Mouse (Mus musculus) midbrain, embryonic 15.5 days (tissue): ENCODE measurements around the gene Zfp992. TPM values are rescaled to one million over a fixed set of nuclear protein-coding genes. Genes with fewer than 3 reads are reported as not detected.
"Not testable (repeated sequence)": the region's sequence is repeated elsewhere in the genome, so short reads cannot be mapped to it uniquely, and the experiment has no call there.

Source experiments
- ATAC-seq: fragments of 200-750 bp; cut with Nextera tagmentation; replicated peaks from 2 replicates; pipeline ENCODE4 v1.8.0; 2017; ENCODE audit warnings: moderate TSS enrichment
- H3K27ac ChIP-seq: fragments of 300-500 bp; sonication (generic); 2 replicates; pipeline ENCODE4 v1.5.1; 2015; ENCODE audit warnings: mild to moderate bottlenecking, inconsistent platforms
- H3K27me3 ChIP-seq: fragments of 300-500 bp; sonication (generic); replicated peaks from 2 replicates; pipeline ENCODE4 v1.6.1; 2015; ENCODE audit warnings: inconsistent platforms
- H3K36me3 ChIP-seq: fragments of 300-500 bp; sonication (generic); replicated peaks from 2 replicates; pipeline ENCODE4 v1.6.1; 2015; ENCODE audit warnings: inconsistent platforms
- H3K4me1 ChIP-seq: fragments of 300-500 bp; sonication (generic); 2 replicates; pipeline ENCODE4 v1.6.1; 2015; ENCODE audit warnings: inconsistent platforms
- H3K4me2 ChIP-seq: fragments of 300-500 bp; sonication (generic); 2 replicates; pipeline ENCODE4 v1.6.1; 2015; ENCODE audit warnings: inconsistent platforms, mild to moderate bottlenecking, moderate library complexity
- H3K4me3 ChIP-seq: fragments of 300-500 bp; sonication (generic); 2 replicates; pipeline ENCODE4 v1.5.1; 2015; ENCODE audit warnings: mild to moderate bottlenecking, inconsistent platforms
- H3K9ac ChIP-seq: fragments of 300-500 bp; sonication (generic); 2 replicates; pipeline ENCODE4 v1.6.1; 2015; ENCODE audit warnings: mild to moderate bottlenecking, inconsistent platforms
- H3K9me3 ChIP-seq: fragments of 300-500 bp; sonication (generic); 2 replicates; pipeline ENCODE4 v1.6.1; 2016; ENCODE audit warnings: inconsistent platforms
- WGBS: fragments of 180-500 bp; shearing (Covaris S2); methylation state at CpG from one replicate; pipeline ENCODE4 v1.1.7; 2015; ENCODE audit warnings: mixed read lengths; 5-methylcytosine and 5-hydroxymethylcytosine counted together
- polyA plus RNA-seq: library from polyadenylated mRNA; unstranded; fragments of >200 nt; fragmentation: Nextera tagmentation; extraction: Ambion mirVana; gene quantifications from 2 replicates; pipeline ENCODE4 v1.2.1, GENCODE M21; 2015

Zfp992 gene
- polyA plus RNA-seq, 1 experiment from 2014 or later: 1.8 TPM

- 84% methylated on average over 10 of the region's 10 CpGs for WGBS
- not testable (repeated sequence) for H3K27ac ChIP-seq, H3K4me1 ChIP-seq, H3K4me3 ChIP-seq, ATAC-seq, H3K4me2 ChIP-seq, H3K9ac ChIP-seq, H3K27me3 ChIP-seq, H3K36me3 ChIP-seq
- peaks cover 75% of the 10 kb centered on the region for H3K9me3 ChIP-seq
Measured at GRCm38 (mm10) chr4:146482546-146482945, 33.7 kb downstream of the Zfp992 start.

GRCm38 (mm10) chr4:146483571-146484280, 34.9 kb downstream of the Zfp992 start:
- H3K9me3 ChIP-seq: peaks cover 79% of the 10 kb centered on the region
- not testable (repeated sequence) for H3K4me1 ChIP-seq, H3K9ac ChIP-seq, H3K36me3 ChIP-seq, H3K4me3 ChIP-seq, H3K4me2 ChIP-seq, H3K27ac ChIP-seq, H3K27me3 ChIP-seq
- WGBS: 74% methylated on average over 13 of the region's 13 CpGs
- ATAC-seq: peak; percentile 57

- not testable (repeated sequence) for ATAC-seq, H3K9ac ChIP-seq, H3K27ac ChIP-seq, H3K36me3 ChIP-seq, H3K27me3 ChIP-seq, H3K4me2 ChIP-seq, H3K4me3 ChIP-seq, H3K4me1 ChIP-seq
- H3K9me3 ChIP-seq: peaks cover 79% of the 10 kb centered on the region
Measured at GRCm38 (mm10) chr4:146484676-146485075, 35.9 kb downstream of the Zfp992 start.

- H3K36me3 ChIP-seq, H3K27ac ChIP-seq, H3K27me3 ChIP-seq, H3K4me2 ChIP-seq, H3K9ac ChIP-seq, H3K4me1 ChIP-seq, H3K4me3 ChIP-seq, ATAC-seq: not testable (repeated sequence)
- whole genome bisulfite sequencing: 73% methylated on average over 6 of the region's 6 CpGs
- peaks cover 77% of the 10 kb centered on the region for H3K9me3 ChIP-seq
Measured at GRCm38 (mm10) chr4:146485183-146485939, 36.5 kb downstream of the Zfp992 start.

- H3K4me2 ChIP-seq, H3K27me3 ChIP-seq, H3K36me3 ChIP-seq, H3K9ac ChIP-seq, H3K4me3 ChIP-seq, H3K4me1 ChIP-seq, H3K27ac ChIP-seq: not testable (repeated sequence)
- peaks cover 70% of the 10 kb centered on the region for H3K9me3 ChIP-seq
- ATAC-seq: 0 out of 2 replicates have a peak, but pooled peaks have one; percentile 25
- WGBS: 74% methylated on average over 1 of the region's 1 CpGs
Measured at GRCm38 (mm10) chr4:146486753-146487152, 37.9 kb downstream of the Zfp992 start.

GRCm38 (mm10) chr4:146489196-146489595, 40.4 kb downstream of the Zfp992 start:
- H3K27me3 ChIP-seq, H3K4me2 ChIP-seq, H3K36me3 ChIP-seq, H3K4me1 ChIP-seq, H3K4me3 ChIP-seq, ATAC-seq, H3K9ac ChIP-seq, H3K27ac ChIP-seq: not testable (repeated sequence)
- WGBS: 73% methylated on average over 4 of the region's 4 CpGs
- H3K9me3 ChIP-seq: peaks cover 72% of the 10 kb centered on the region

GRCm38 (mm10) chr4:146491993-146492392, 43.2 kb downstream of the Zfp992 start:
- H3K4me1 ChIP-seq, H3K27me3 ChIP-seq, H3K4me3 ChIP-seq, H3K9ac ChIP-seq, H3K27ac ChIP-seq, H3K4me2 ChIP-seq, ATAC-seq, H3K36me3 ChIP-seq: not testable (repeated sequence)
- peaks cover 68% of the 10 kb centered on the region for H3K9me3 ChIP-seq
- WGBS: 79% methylated on average over 1 of the region's 1 CpGs

- H3K9ac ChIP-seq: no peak overlapping the region
- no peak overlapping the region for H3K4me2 ChIP-seq
- no peaks in the 10 kb centered on the region for H3K36me3 ChIP-seq
- no peak for ATAC-seq
- H3K27me3 ChIP-seq: no peaks in the 10 kb centered on the region
- peaks cover 68% of the 10 kb centered on the region for H3K9me3 ChIP-seq
- no peak overlapping the region for H3K4me3 ChIP-seq
- H3K27ac ChIP-seq: no peak overlapping the region
- no peaks in the 10 kb centered on the region for H3K4me1 ChIP-seq
Measured at GRCm38 (mm10) chr4:146492439-146492838, 43.6 kb downstream of the Zfp992 start.

- WGBS: 38% methylated on average over 1 of the region's 1 CpGs
- H3K9me3 ChIP-seq: peaks cover 71% of the 10 kb centered on the region
Measured at GRCm38 (mm10) chr4:146492851-146493250, 44.0 kb downstream of the Zfp992 start.

GRCm38 (mm10) chr4:146493319-146493907, 44.6 kb downstream of the Zfp992 start:
- H3K9me3 ChIP-seq: peaks cover 71% of the 10 kb centered on the region
- H3K27me3 ChIP-seq, H3K4me2 ChIP-seq, H3K27ac ChIP-seq, H3K36me3 ChIP-seq, ATAC-seq, H3K9ac ChIP-seq, H3K4me1 ChIP-seq, H3K4me3 ChIP-seq: not testable (repeated sequence)
- 86% methylated on average over 6 of the region's 6 CpGs for WGBS

More at GRCm38 (mm10) chr4:146492851-146493250, 44.0 kb downstream of the Zfp992 start:
- Histone ChIP-seq H3K4me1 (no peaks in the 10 kb centered on the region), H3K27me3 (no peaks in the 10 kb centered on the region), H3K36me3 (no peaks in the 10 kb centered on the region), H3K4me2 (no peak overlapping the region), H3K27ac (no peak overlapping the region), H3K9ac (no peak overlapping the region), H3K4me3 (no peak overlapping the region)
- no peak for ATAC-seq

GRCm38 (mm10) chr4:146494980-146495379, 46.2 kb downstream of the Zfp992 start:
- H3K27ac ChIP-seq: no peak overlapping the region
- no peak overlapping the region for H3K9ac ChIP-seq
- peaks cover 73% of the 10 kb centered on the region for H3K9me3 ChIP-seq
- H3K36me3 ChIP-seq: no peaks in the 10 kb centered on the region
- 65% methylated on average over 4 of the region's 4 CpGs for WGBS
- no peak overlapping the region for H3K4me2 ChIP-seq
- no peak overlapping the region for H3K4me3 ChIP-seq
- ATAC-seq: no peak
- no peaks in the 10 kb centered on the region for H3K4me1 ChIP-seq
- H3K27me3 ChIP-seq: no peaks in the 10 kb centered on the region

GRCm38 (mm10) chr4:146497695-146498275, 49.0 kb downstream of the Zfp992 start:
- H3K4me3 ChIP-seq, H3K4me2 ChIP-seq, H3K36me3 ChIP-seq, ATAC-seq, H3K4me1 ChIP-seq, H3K27me3 ChIP-seq, H3K27ac ChIP-seq, H3K9ac ChIP-seq: not testable (repeated sequence)
- peaks cover 71% of the 10 kb centered on the region for H3K9me3 ChIP-seq
- 76% methylated on average over 9 of the region's 9 CpGs for WGBS
